10 mouse cellular contexts compared by ENCODE assay signal in the genomic region with DNA sequence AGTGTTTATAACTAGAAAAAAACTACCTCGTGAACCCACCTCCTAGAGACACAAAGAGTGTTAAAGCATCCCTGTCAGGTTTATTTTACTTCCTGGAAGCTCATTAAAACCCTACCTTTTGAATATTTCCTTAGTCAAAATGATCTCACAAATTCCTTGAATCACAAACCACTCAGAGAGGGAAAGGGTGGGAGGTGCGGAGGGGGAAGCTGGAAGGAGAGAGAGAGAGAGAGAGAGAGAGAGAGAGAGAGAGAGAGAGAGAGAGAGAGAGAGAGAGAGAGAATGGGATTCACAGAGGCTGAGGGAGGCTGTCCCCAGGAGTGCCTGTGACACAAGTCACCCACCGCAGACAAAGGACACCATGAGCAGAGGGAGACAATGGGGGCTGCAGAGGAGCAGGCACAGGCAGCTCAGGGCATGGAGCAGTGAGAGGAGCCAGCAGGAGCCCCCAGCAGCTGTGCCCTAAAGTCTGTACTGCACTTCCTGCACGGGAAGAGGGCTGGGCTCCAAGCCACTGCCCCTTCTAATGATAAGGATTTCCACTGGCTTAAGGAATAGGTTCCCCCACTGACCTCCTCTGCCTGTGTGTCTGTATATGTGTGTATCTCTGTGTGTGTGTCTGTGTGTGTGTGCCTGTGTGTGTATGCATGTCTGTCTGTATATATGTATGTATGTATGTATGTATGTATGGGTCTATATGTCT.
A peak's percentile ranks its signal among the peaks of the same experiment; 100 is the strongest.
DNase-seq lines count a peak whose midpoint lies in the region; ATAC-seq lines count a peak whose summit lies in the region.
"Had no signal": no experiment of that assay in that cellular context is flagged by ENCODE, and none has a peak within 500 bp of the region (broad histone marks: within the 10 kb centered on the region; RNA-seq: fewer than 3 reads in every experiment).

No protein-coding gene starts in this region.

- H3K9ac ChIP-seq in heart, embryonic 15.5 days = no peak overlapping the region
- H3K9ac ChIP-seq in hindbrain, embryonic 16.5 days (ENCODE audit: low read depth, low read length) = peak overlapping the region; percentile 60
- H3K9ac ChIP-seq in neural tube, embryonic 12.5 days = peak overlapping the region; percentile 22; the same call in 1 of the 2 replicates

- H3K27me3 ChIP-seq in heart, embryonic 15.5 days = no peaks in the 10 kb centered on the region
- no peaks in the 10 kb centered on the region for H3K27me3 ChIP-seq in hindbrain, embryonic 16.5 days (replicated peaks; ENCODE audit: control insufficient read depth, insufficient read depth, low read length)
- H3K27me3 ChIP-seq in neural tube, embryonic 12.5 days (replicated peaks) = no peaks in the 10 kb centered on the region

- H3K4me1 ChIP-seq in heart, embryonic 15.5 days (replicated peaks) = peaks cover 20% of the 10 kb centered on the region
- peaks cover 24% of the 10 kb centered on the region for H3K4me1 ChIP-seq in hindbrain, embryonic 16.5 days (ENCODE audit: control insufficient read depth, insufficient read depth, low read depth, low read length)
- H3K4me1 ChIP-seq in neural tube, embryonic 12.5 days = peaks cover 28% of the 10 kb centered on the region

- H3K4me3 ChIP-seq in heart, embryonic 15.5 days = no peak overlapping the region
- H3K4me3 ChIP-seq in hindbrain, embryonic 16.5 days (ENCODE audit: low read length) = no peak overlapping the region
- H3K4me3 ChIP-seq in neural tube, embryonic 12.5 days = no peak overlapping the region
- H3K4me3 ChIP-seq: erythroblast, embryonic 14.5 days; myocyte had no signal

- H3K9me3 ChIP-seq in heart, embryonic 15.5 days (replicated peaks) = no peaks in the 10 kb centered on the region
- H3K9me3 ChIP-seq in hindbrain, embryonic 16.5 days (ENCODE audit: control insufficient read depth, low read length) = no peaks in the 10 kb centered on the region
- H3K9me3 ChIP-seq in neural tube, embryonic 12.5 days = no peaks in the 10 kb centered on the region

- WGBS in heart, embryonic 15.5 days = 24% methylated on average over 4 of the region's 4 CpGs
- 7% methylated on average over 4 of the region's 4 CpGs for WGBS in hindbrain, embryonic 16.5 days
- 14% methylated on average over 4 of the region's 4 CpGs for WGBS in neural tube, embryonic 12.5 days

- no peak for DNase-seq in heart, adult 18-20 months
- peak; percentile 41 for DNase-seq in embryo, embryonic 9.5 days (ENCODE audit: extremely low spot score)
- no peak for DNase-seq in urinary bladder, postnatal 36 days (ENCODE audit: low spot score in 2 of 2)
- DNase-seq in kidney, postnatal 36 days = no peak

- peak overlapping the region; percentile 20; the same call in 1 of the 2 replicates for H3K4me2 ChIP-seq in heart, embryonic 15.5 days
- peak overlapping the region; percentile 32 for H3K4me2 ChIP-seq in hindbrain, embryonic 16.5 days (ENCODE audit: low read length)
- peak overlapping the region; percentile 36 for H3K4me2 ChIP-seq in neural tube, embryonic 12.5 days (replicated peaks)

- peak; percentile 60 for ATAC-seq in heart, embryonic 15.5 days (replicated peaks; ENCODE audit: insufficient number of reproducible peaks, insufficient read depth, low FRiP score, low read depth)
- ATAC-seq in hindbrain, embryonic 16.5 days = peak; percentile 78
- peak; percentile 90 for ATAC-seq in neural tube, embryonic 12.5 days (ENCODE audit: low FRiP score, low read depth)
- no peak for ATAC-seq in cerebellum, adult (ENCODE audit: insufficient number of reproducible peaks, low FRiP score, low TSS enrichment)

- H3K36me3 ChIP-seq in heart, embryonic 15.5 days = no peaks in the 10 kb centered on the region
- H3K36me3 ChIP-seq in hindbrain, embryonic 16.5 days (ENCODE audit: control insufficient read depth, insufficient read depth, low read length) = no peaks in the 10 kb centered on the region
- no peaks in the 10 kb centered on the region for H3K36me3 ChIP-seq in neural tube, embryonic 12.5 days

- no peak overlapping the region for H3K27ac ChIP-seq in heart, embryonic 15.5 days
- H3K27ac ChIP-seq in hindbrain, embryonic 16.5 days (ENCODE audit: low read depth, low read length) = peak overlapping the region; percentile 81
- peak overlapping the region; percentile 67 for H3K27ac ChIP-seq in neural tube, embryonic 12.5 days
